Mouse (Mus musculus) testis, adult 2 months (tissue): ENCODE data around the gene Galr3.

Source experiments
- CTCF ChIP-seq: fragments of 200-500 bp; IDR thresholded peaks from 2 replicates; pipeline ENCODE4 v1.5.1; 2012; ENCODE audit warnings: low read depth, mild to moderate bottlenecking, inconsistent platforms, low read length, moderate library complexity; ENCODE audit not compliant: control insufficient read depth, insufficient read depth, insufficient replicate concordance
- POLR2A ChIP-seq: fragments of 200-500 bp; IDR thresholded peaks from 2 replicates; pipeline ENCODE4 v1.6.1; 2012; ENCODE audit warnings: low read depth, mild to moderate bottlenecking, inconsistent platforms, low read length, moderate library complexity; ENCODE audit not compliant: control insufficient read depth

DNA sequence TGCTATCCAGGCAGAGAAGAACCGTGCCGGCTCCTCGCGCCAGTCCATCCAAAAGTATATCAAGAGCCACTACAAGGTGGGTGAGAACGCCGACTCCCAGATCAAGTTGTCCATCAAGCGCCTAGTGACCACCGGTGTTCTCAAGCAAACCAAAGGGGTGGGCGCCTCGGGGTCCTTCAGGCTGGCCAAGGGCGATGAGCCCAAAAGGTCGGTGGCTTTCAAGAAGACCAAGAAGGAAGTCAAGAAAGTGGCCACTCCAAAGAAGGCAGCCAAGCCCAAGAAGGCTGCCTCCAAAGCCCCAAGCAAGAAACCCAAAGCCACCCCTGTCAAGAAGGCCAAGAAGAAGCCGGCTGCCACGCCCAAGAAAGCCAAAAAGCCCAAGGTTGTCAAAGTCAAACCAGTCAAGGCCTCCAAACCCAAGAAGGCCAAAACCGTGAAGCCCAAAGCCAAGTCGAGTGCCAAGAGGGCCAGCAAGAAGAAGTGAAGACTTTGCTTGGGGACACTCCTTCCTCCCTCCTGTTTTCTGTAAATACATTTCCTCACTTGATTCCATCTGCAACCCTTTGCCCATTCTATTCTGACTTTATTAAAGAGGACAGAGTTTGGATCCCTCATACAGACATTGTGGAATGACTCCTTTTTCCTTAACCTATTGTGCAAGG is 12.7 kb upstream of the Galr3 start:
- TF ChIP-seq CTCF, result no peak
- no peak for TF ChIP-seq POLR2A
